ENCODE assay signal across 8 mouse cellular contexts in the genomic region with DNA sequence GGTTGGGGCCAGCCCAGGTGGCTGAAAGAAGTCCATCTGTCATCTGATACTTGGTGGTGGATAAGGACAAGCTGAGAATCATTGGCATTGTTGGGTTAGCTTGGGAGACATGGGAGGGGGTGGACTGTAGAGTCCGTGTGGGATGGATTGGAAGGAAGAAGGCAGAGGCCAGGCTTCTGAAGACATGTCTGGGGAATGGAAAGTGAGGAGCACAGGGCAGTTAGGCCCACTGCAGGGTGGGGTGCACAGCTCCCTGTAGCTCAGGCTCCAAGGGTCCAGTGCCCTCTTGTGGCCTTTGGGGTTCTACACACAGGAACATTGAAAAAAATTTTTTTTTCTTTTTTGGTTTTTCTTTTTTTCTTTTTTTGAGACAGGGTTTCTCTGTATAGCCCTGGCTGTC. TPM values are rescaled to one million over a fixed set of nuclear protein-coding genes. Genes with fewer than 3 reads are reported as not detected.
DNase-seq lines count a peak whose midpoint lies in the region; ATAC-seq lines count a peak whose summit lies in the region.

No protein-coding gene starts in this region.

- peaks cover 38% of the 10 kb centered on the region for H3K36me3 ChIP-seq in forebrain, embryonic 15.5 days
- peaks cover 47% of the 10 kb centered on the region for H3K36me3 ChIP-seq in midbrain, embryonic 13.5 days

- intact Hi-C loops in gastrocnemius, postnatal 14 days (cut with DNase I; ENCODE audit: low total_unique reads): loop anchor here (5.0 kb wide), 1 partner anchor 44 kb away; no protein-coding TSS in a partner anchor

- H3K27ac ChIP-seq in forebrain, embryonic 15.5 days (replicated peaks): no peak overlapping the region
- no peak overlapping the region for H3K27ac ChIP-seq in midbrain, embryonic 13.5 days

- H3K9me3 ChIP-seq in forebrain, embryonic 15.5 days: no peaks in the 10 kb centered on the region
- H3K9me3 ChIP-seq in midbrain, embryonic 13.5 days: no peaks in the 10 kb centered on the region

- no peaks in the 10 kb centered on the region for H3K27me3 ChIP-seq in forebrain, embryonic 15.5 days
- no peaks in the 10 kb centered on the region for H3K27me3 ChIP-seq in midbrain, embryonic 13.5 days

- no peak overlapping the region for H3K9ac ChIP-seq in forebrain, embryonic 15.5 days (replicated peaks)
- H3K9ac ChIP-seq in midbrain, embryonic 13.5 days (replicated peaks): no peak overlapping the region

- WGBS in forebrain, embryonic 15.5 days: 35% methylated on average over 1 of the region's 1 CpGs
- 44% methylated on average over 1 of the region's 1 CpGs for WGBS in midbrain, embryonic 13.5 days

- peak; percentile 74 for ATAC-seq in CD4-positive, CD25-positive, alpha-beta regulatory T cell, adult 4 months
- peak; percentile 72; the same call in 1 of the 2 replicates for ATAC-seq in cerebellum, adult (ENCODE audit: insufficient number of reproducible peaks, low FRiP score, low TSS enrichment)
- peak; percentile 43 for ATAC-seq in forebrain, embryonic 15.5 days (replicated peaks)
- ATAC-seq in midbrain, embryonic 13.5 days: peak; percentile 55; the same call in 1 of the 2 replicates

- peak; percentile 74 for DNase-seq in gastrocnemius, postnatal 14 days
- no peak for DNase-seq in gastrocnemius, adult 8-10 months (ENCODE audit: low spot score in 2 of 2)
- DNase-seq in kidney, postnatal 4 days: peak; percentile 77 to 85
- peak; percentile 75 for DNase-seq in thymus, postnatal 0 days (ENCODE audit: low spot score)

- H3K4me3 ChIP-seq in forebrain, embryonic 15.5 days: no peak overlapping the region
- H3K4me3 ChIP-seq in midbrain, embryonic 13.5 days (replicated peaks): no peak overlapping the region

- no peaks in the 10 kb centered on the region for H3K4me1 ChIP-seq in forebrain, embryonic 15.5 days
- H3K4me1 ChIP-seq in midbrain, embryonic 13.5 days (replicated peaks): no peaks in the 10 kb centered on the region

- H3K4me2 ChIP-seq in forebrain, embryonic 15.5 days (replicated peaks): no peak overlapping the region
- no peak overlapping the region for H3K4me2 ChIP-seq in midbrain, embryonic 13.5 days (replicated peaks)

RNA-seq across cellular contexts. Expression of a gene that starts 18.3 kb away (rescaled TPM):
- 100 to 1,000 TPM; 110 TPM for total RNA-seq in gastrocnemius, postnatal 14 days (2021)
- total RNA-seq in gastrocnemius, adult 8-10 months (2022): 100 to 1,000 TPM; 108 to 221 (median 143) TPM
- polyA plus RNA-seq in CD4-positive, CD25-positive, alpha-beta regulatory T cell, adult 4 months (2017; shearing (Covaris generic)): 10 to 100 TPM; 34.6 to 82.0 TPM
- 273 and 275 TPM in 2 replicates for polyA plus RNA-seq in forebrain, embryonic 15.5 days (2015; fragmentation: Nextera tagmentation; extraction: Ambion mirVana)
- polyA plus RNA-seq in midbrain, embryonic 13.5 days (2015; fragmentation: Nextera tagmentation; extraction: Ambion mirVana): 235 and 262 TPM in 2 replicates
- 321 and 340 TPM in 2 replicates for polyA plus RNA-seq in thymus, postnatal 0 days (2015; fragmentation: Nextera tagmentation; extraction: Ambion mirVana)

RNA-seq across cellular contexts. Expression of a gene that starts 30.2 kb away (rescaled TPM):
- total RNA-seq in gastrocnemius, postnatal 14 days (2021): 1 to 10 TPM; 1.6 to 2.0 TPM
- total RNA-seq in gastrocnemius, adult 8-10 months (2022): 1 to 10 TPM in 1 of 4 experiments, under 1 TPM in 3; 0.24 to 1.3 (median 0.46) TPM
- polyA plus RNA-seq in CD4-positive, CD25-positive, alpha-beta regulatory T cell, adult 4 months (2017; shearing (Covaris generic)): 100 to 1,000 TPM in 1 of 2 experiments, 10 to 100 TPM in 1; 51.8 to 108 TPM
- polyA plus RNA-seq in forebrain, embryonic 15.5 days (2015; fragmentation: Nextera tagmentation; extraction: Ambion mirVana): 1.4 and 1.6 TPM in 2 replicates
- 4.0 and 4.1 TPM in 2 replicates for polyA plus RNA-seq in midbrain, embryonic 13.5 days (2015; fragmentation: Nextera tagmentation; extraction: Ambion mirVana)
- polyA plus RNA-seq in thymus, postnatal 0 days (2015; fragmentation: Nextera tagmentation; extraction: Ambion mirVana): 22.3 and 24.6 TPM in 2 replicates

RNA-seq across cellular contexts. Expression of a gene that starts 35.8 kb away (rescaled TPM):
- not detected for total RNA-seq in gastrocnemius, postnatal 14 days (2021)
- total RNA-seq in gastrocnemius, adult 8-10 months (2022): under 1 TPM in 1 of 4 experiments, not detected in 3; 0.13 TPM
- polyA plus RNA-seq in CD4-positive, CD25-positive, alpha-beta regulatory T cell, adult 4 months (2017; shearing (Covaris generic)): under 1 TPM in 1 of 2 experiments, not detected in 1; 0.75 TPM
- not detected in 2 replicates for polyA plus RNA-seq in forebrain, embryonic 15.5 days (2015; fragmentation: Nextera tagmentation; extraction: Ambion mirVana)
- not detected in 2 replicates for polyA plus RNA-seq in midbrain, embryonic 13.5 days (2015; fragmentation: Nextera tagmentation; extraction: Ambion mirVana)
- 0.33 and 0.40 TPM in 2 replicates for polyA plus RNA-seq in thymus, postnatal 0 days (2015; fragmentation: Nextera tagmentation; extraction: Ambion mirVana)

Comparison
In these comparisons a context has a peak if more than half of its experiments do, and no peak if none do; other contexts are left out.
1. DNase-seq: peak in gastrocnemius, postnatal 14 days (single experiment), kidney, postnatal 4 days (2 of 2) and thymus, postnatal 0 days (single experiment); none in gastrocnemius, adult 8-10 months (0 of 2).
2. Peak in every context shown above with its lines, with median percentiles within 50 percentile points of each other: ATAC-seq.